Mouse (Mus musculus) central nervous system, embryonic 18 days (tissue): ENCODE measurements around the gene Btbd35f21. TPM values are rescaled to one million over a fixed set of nuclear protein-coding genes. Genes with fewer than 3 reads are reported as not detected.

Source experiments
- polyA plus RNA-seq: library from polyadenylated mRNA; depleted of rRNA; stranded (reverse); fragments of >200 nt; gene quantifications from 2 replicates; pipeline ENCODE4 v1.2.3, GENCODE M21; 2012; rRNA removed

Gene Btbd35f21
- not detected in 2 replicates for polyA plus RNA-seq

DNA sequence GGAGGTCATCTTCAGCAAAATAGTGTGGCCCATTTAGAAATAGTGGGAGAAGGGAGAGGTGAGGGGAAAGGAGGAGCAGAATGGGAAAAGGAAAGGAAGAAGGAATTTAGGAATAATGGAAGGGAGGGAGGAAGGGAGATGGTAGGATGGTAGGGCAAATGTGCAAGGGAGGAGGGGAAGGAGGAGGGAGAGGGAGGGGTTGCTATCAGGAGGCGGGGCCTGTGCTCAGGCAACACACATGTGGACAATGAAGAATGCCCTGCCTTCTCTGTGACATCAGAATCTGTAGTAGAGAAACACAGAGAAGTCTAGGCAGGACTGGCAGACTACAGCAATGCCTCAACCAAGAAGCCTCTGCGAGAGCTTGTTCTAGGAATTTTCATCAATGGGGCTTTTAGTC is at the start of gene Btbd35f21:
Gene Btbd35f21, plus strand, starts transcription at position 301 of the 400 bp plus-strand sequence.

Other genes starting within 250 kb of the Btbd35f21 start
- not detected in 2 replicates for gene Btbd35f1, start 166.1 kb upstream of the Btbd35f21 start, polyA plus RNA-seq
- not detected in 2 replicates for gene Gm5926, start 75.4 kb upstream of the Btbd35f21 start, polyA plus RNA-seq
- not detected in 2 replicates for gene Btbd35f30, start 168.5 kb downstream of the Btbd35f21 start, polyA plus RNA-seq
- gene Gm21789, start 215.7 kb downstream of the Btbd35f21 start, polyA plus RNA-seq: not detected in 2 replicates
- gene Btbd35f5, start 247.8 kb downstream of the Btbd35f21 start, polyA plus RNA-seq: not detected in 2 replicates